Comparison of ENCODE assay signal across 8 mouse cellular contexts in genomic region chr2:131056191-131056590, GRCm38 (mm10). TPM values are rescaled to one million over a fixed set of nuclear protein-coding genes. Genes with fewer than 3 reads are reported as not detected.
DNase-seq lines count a peak whose midpoint lies in the region; ATAC-seq and TF ChIP-seq lines count a peak whose summit lies in the region.

No protein-coding gene starts in this region.

- no peak for TF ChIP-seq POLR2A in limb, embryonic 14.5 days (IDR thresholded peaks at IDR 0.05; ENCODE audit: borderline replicate concordance, extremely low read depth, insufficient read depth, insufficient read length)

- 5% methylated on average over 10 of the region's 10 CpGs for WGBS in heart, embryonic 10.5 days
- WGBS in heart, embryonic 14.5 days = 3% methylated on average over 10 of the region's 10 CpGs
- WGBS in limb, embryonic 14.5 days = 3% methylated on average over 10 of the region's 10 CpGs
- WGBS in neural tube, embryonic 13.5 days = 2% methylated on average over 10 of the region's 10 CpGs

- H3K9ac ChIP-seq in heart, embryonic 14.5 days (ENCODE audit: low read length) = no peak overlapping the region
- no peak overlapping the region for H3K9ac ChIP-seq in limb, embryonic 14.5 days (ENCODE audit: low read depth, low read length, severe bottlenecking)
- H3K9ac ChIP-seq in neural tube, embryonic 13.5 days = no peak overlapping the region

- H3K4me3 ChIP-seq in heart, embryonic 10.5 days = peak overlapping the region; percentile 55; the same call in 1 of the 2 replicates
- no peak overlapping the region for H3K4me3 ChIP-seq in heart, embryonic 14.5 days (ENCODE audit: control insufficient read depth in 1 of 2, insufficient read depth in 1 of 2, low read depth in 1 of 2, low read length in 2 of 2)
- H3K4me3 ChIP-seq in limb, embryonic 14.5 days (replicated peaks; ENCODE audit: low read length) = no peak overlapping the region
- no peak overlapping the region for H3K4me3 ChIP-seq in neural tube, embryonic 13.5 days

- no peak for DNase-seq in heart, embryonic 10.5 days (ENCODE audit: low spot score)
- DNase-seq in heart, adult 9 months (ENCODE audit: low spot score in 2 of 2) = no peak
- DNase-seq in WW6 (ENCODE audit: low read depth, low spot score) = peak; percentile 61
- peak; percentile 72 for DNase-seq in limb, embryonic 14.5 days (ENCODE audit: low spot score)
- DNase-seq in urinary bladder, adult 18-20 months (ENCODE audit: low spot score in 2 of 2) = no peak
- DNase-seq in right cerebral cortex, postnatal 4 days = no peak

- H3K27ac ChIP-seq in heart, embryonic 10.5 days = no peak overlapping the region
- no peak overlapping the region for H3K27ac ChIP-seq in heart, embryonic 14.5 days (replicated peaks in 1 of 2; ENCODE audit: control insufficient read depth in 1 of 2, insufficient read depth in 1 of 2, low read depth in 2 of 2, low read length in 2 of 2)
- H3K27ac ChIP-seq in limb, embryonic 14.5 days (replicated peaks; ENCODE audit: low read depth, low read length) = no peak overlapping the region
- H3K27ac ChIP-seq in neural tube, embryonic 13.5 days (replicated peaks) = no peak overlapping the region

- H3K36me3 ChIP-seq in heart, embryonic 10.5 days = no peaks in the 10 kb centered on the region
- no peaks in the 10 kb centered on the region for H3K36me3 ChIP-seq in heart, embryonic 14.5 days (ENCODE audit: control insufficient read depth, insufficient read depth, low read length)
- no peaks in the 10 kb centered on the region for H3K36me3 ChIP-seq in limb, embryonic 14.5 days (ENCODE audit: control insufficient read depth, insufficient read depth, low read length)
- no peaks in the 10 kb centered on the region for H3K36me3 ChIP-seq in neural tube, embryonic 13.5 days

- no peak for ATAC-seq in heart, embryonic 14.5 days (ENCODE audit: insufficient number of reproducible peaks, insufficient read depth, low FRiP score, low read depth)
- ATAC-seq in limb, embryonic 14.5 days (ENCODE audit: low FRiP score, low read depth) = no peak
- peak; percentile 29; the same call in 1 of the 2 replicates for ATAC-seq in neural tube, embryonic 13.5 days (ENCODE audit: low read depth)

- H3K27me3 ChIP-seq in heart, embryonic 10.5 days (ENCODE audit: insufficient read depth, poor library complexity, severe bottlenecking) = peaks cover 87% of the 10 kb centered on the region
- H3K27me3 ChIP-seq in heart, embryonic 14.5 days (ENCODE audit: control insufficient read depth, insufficient read depth, low read length) = peaks cover 40% of the 10 kb centered on the region
- H3K27me3 ChIP-seq in limb, embryonic 14.5 days (ENCODE audit: control insufficient read depth, insufficient read depth, low read length) = peaks cover 42% of the 10 kb centered on the region
- peaks cover 62% of the 10 kb centered on the region for H3K27me3 ChIP-seq in neural tube, embryonic 13.5 days

- peaks cover 62% of the 10 kb centered on the region for H3K4me1 ChIP-seq in heart, embryonic 10.5 days
- peaks cover 30 to 53% of the 10 kb centered on the region in 2 experiments for H3K4me1 ChIP-seq in heart, embryonic 14.5 days (ENCODE audit: control insufficient read depth in 2 of 2, insufficient read depth in 2 of 2, low read length in 2 of 2)
- H3K4me1 ChIP-seq in limb, embryonic 14.5 days (ENCODE audit: control insufficient read depth, insufficient read depth, low read length) = peaks cover 50% of the 10 kb centered on the region
- peaks cover 34% of the 10 kb centered on the region for H3K4me1 ChIP-seq in neural tube, embryonic 13.5 days (replicated peaks)

- H3K4me2 ChIP-seq in heart, embryonic 14.5 days (ENCODE audit: low read length) = peak overlapping the region; percentile 46
- H3K4me2 ChIP-seq in limb, embryonic 14.5 days (replicated peaks; ENCODE audit: low read depth, low read length, severe bottlenecking) = no peak overlapping the region
- H3K4me2 ChIP-seq in neural tube, embryonic 13.5 days = peak overlapping the region; percentile 9; the same call in 1 of the 2 replicates

- H3K9me3 ChIP-seq in heart, embryonic 10.5 days = no peaks in the 10 kb centered on the region
- no peaks in the 10 kb centered on the region for H3K9me3 ChIP-seq in heart, embryonic 14.5 days (ENCODE audit: control insufficient read depth, low read length)
- no peaks in the 10 kb centered on the region for H3K9me3 ChIP-seq in limb, embryonic 14.5 days (ENCODE audit: control insufficient read depth, low read length)
- H3K9me3 ChIP-seq in neural tube, embryonic 13.5 days = no peaks in the 10 kb centered on the region

RNA-seq across cellular contexts. Expression of gene Adam33, which starts 7.4 kb away (rescaled TPM):
- polyA plus RNA-seq in heart, embryonic 10.5 days (2016; fragmentation: Nextera tagmentation; extraction: Ambion mirVana) = 4.2 and 6.5 TPM in 2 replicates
- 8.2 and 10.3 TPM in 2 replicates for polyA plus RNA-seq in heart, embryonic 14.5 days (2014; fragmentation: Nextera tagmentation; extraction: Ambion mirVana)
- polyA plus RNA-seq in limb, embryonic 14.5 days (2012; rRNA removed) = 104 and 121 TPM in 2 replicates
- polyA plus RNA-seq in limb, embryonic 14.5 days (2014; fragmentation: Nextera tagmentation; extraction: Ambion mirVana) = 30.7 and 33.8 TPM in 2 replicates
- polyA plus RNA-seq in neural tube, embryonic 13.5 days (2015; fragmentation: Nextera tagmentation; extraction: Ambion mirVana) = 0.59 and 1.3 TPM in 2 replicates

RNA-seq across cellular contexts. Expression of gene Gfra4, which starts 13.3 kb away (rescaled TPM):
- polyA plus RNA-seq in heart, embryonic 10.5 days (2016; fragmentation: Nextera tagmentation; extraction: Ambion mirVana) = 3.3 and 4.9 TPM in 2 replicates
- 2.7 and 3.2 TPM in 2 replicates for polyA plus RNA-seq in heart, embryonic 14.5 days (2014; fragmentation: Nextera tagmentation; extraction: Ambion mirVana)
- polyA plus RNA-seq in limb, embryonic 14.5 days (2012; rRNA removed) = 56.1 and 72.8 TPM in 2 replicates
- polyA plus RNA-seq in limb, embryonic 14.5 days (2014; fragmentation: Nextera tagmentation; extraction: Ambion mirVana) = 33.3 and 38.6 TPM in 2 replicates
- 21.3 and 21.8 TPM in 2 replicates for polyA plus RNA-seq in neural tube, embryonic 13.5 days (2015; fragmentation: Nextera tagmentation; extraction: Ambion mirVana)

RNA-seq across cellular contexts. Expression of gene Siglec1, which starts 30.4 kb away (rescaled TPM):
- polyA plus RNA-seq in heart, embryonic 10.5 days (2016; fragmentation: Nextera tagmentation; extraction: Ambion mirVana) = 0.05 and 0.08 TPM in 2 replicates
- polyA plus RNA-seq in heart, embryonic 14.5 days (2014; fragmentation: Nextera tagmentation; extraction: Ambion mirVana) = 0.54 and 0.63 TPM in 2 replicates
- 0.87 and 1.2 TPM in 2 replicates for polyA plus RNA-seq in limb, embryonic 14.5 days (2012; rRNA removed)
- polyA plus RNA-seq in limb, embryonic 14.5 days (2014; fragmentation: Nextera tagmentation; extraction: Ambion mirVana) = 0.51 and 0.94 TPM in 2 replicates
- 0.13 and 0.36 TPM in 2 replicates for polyA plus RNA-seq in neural tube, embryonic 13.5 days (2015; fragmentation: Nextera tagmentation; extraction: Ambion mirVana)

Comparison
In these comparisons a context has a peak if more than half of its experiments do, and no peak if none do; other contexts are left out.
1. DNase-seq: peak in WW6 (single experiment) and limb, embryonic 14.5 days (single experiment); none in heart, embryonic 10.5 days (single experiment), heart, adult 9 months (0 of 2), urinary bladder, adult 18-20 months (0 of 2) and right cerebral cortex, postnatal 4 days (single experiment).